Mouse (Mus musculus): ENCODE measurements at regions not wholly inside any gene's neighbourhood (a gene's known extent, or its start where the extent isn't known, plus 50 kb on each side); places are given as distances from the start of the nearest gene placed in this dataset.

GRCm38 (mm10) chr1:195312426-195312825 lies 135.9 kb upstream of the Cr2 start:
- no peak for ATAC-seq

GRCm38 (mm10) chr1:195285076-195285475 lies 108.6 kb upstream of the Cr2 start:
- ATAC-seq, result no peak

- ATAC-seq, result no peak
These were observed 65.0 kb upstream of the Cr2 start for GRCm38 (mm10) chr1:195241496-195241895.

GRCm38 (mm10) chr1:195232658-195233057 lies 56.1 kb upstream of the Cr2 start:
- peak; percentile 92 for ATAC-seq

- no peak for ATAC-seq
These were observed 50.5 kb upstream of the Cr2 start for GRCm38 (mm10) chr1:195227007-195227406.
